Mouse (Mus musculus): Measurements from ENCODE around the gene Rnf43. TPM values are rescaled to one million over a fixed set of nuclear protein-coding genes. Genes with fewer than 3 reads are reported as not detected.

Rnf43 gene
- total RNA-seq, 1 experiment from 2014 or later: 5.8 TPM

DNA sequence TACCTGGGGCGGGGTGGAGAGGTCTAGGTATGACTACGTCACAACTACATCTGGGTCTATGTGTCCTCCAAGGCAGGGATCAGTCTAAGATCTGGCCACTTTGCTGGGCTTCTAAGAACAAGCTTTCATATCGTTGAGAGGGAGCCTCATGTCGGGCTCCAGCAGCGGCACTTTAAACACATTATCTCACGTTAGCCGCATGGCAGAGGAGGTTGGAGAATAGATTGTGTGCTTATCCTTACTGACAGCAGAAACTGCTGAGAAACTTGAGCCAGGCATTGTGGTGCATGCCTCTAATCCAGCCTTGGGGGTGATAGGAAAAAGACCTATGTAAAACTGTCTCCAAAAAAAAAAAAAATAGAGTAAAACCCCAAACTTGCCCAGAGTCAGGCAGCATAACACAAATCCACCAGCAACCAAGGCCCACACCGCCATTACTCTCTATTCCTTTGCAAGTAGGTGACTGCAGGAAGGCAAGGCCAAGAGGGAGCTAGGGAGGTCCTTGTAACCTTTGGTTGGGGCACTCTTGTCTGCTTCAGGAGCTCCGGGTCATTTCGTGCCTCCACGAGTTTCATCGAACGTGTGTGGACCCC is 67.2 kb downstream of the Rnf43 start:
- no peak for ATAC-seq (replicated peaks; ENCODE audit: insufficient number of reproducible peaks, low FRiP score, low TSS enrichment, poor library complexity, severe bottlenecking)

DNA sequence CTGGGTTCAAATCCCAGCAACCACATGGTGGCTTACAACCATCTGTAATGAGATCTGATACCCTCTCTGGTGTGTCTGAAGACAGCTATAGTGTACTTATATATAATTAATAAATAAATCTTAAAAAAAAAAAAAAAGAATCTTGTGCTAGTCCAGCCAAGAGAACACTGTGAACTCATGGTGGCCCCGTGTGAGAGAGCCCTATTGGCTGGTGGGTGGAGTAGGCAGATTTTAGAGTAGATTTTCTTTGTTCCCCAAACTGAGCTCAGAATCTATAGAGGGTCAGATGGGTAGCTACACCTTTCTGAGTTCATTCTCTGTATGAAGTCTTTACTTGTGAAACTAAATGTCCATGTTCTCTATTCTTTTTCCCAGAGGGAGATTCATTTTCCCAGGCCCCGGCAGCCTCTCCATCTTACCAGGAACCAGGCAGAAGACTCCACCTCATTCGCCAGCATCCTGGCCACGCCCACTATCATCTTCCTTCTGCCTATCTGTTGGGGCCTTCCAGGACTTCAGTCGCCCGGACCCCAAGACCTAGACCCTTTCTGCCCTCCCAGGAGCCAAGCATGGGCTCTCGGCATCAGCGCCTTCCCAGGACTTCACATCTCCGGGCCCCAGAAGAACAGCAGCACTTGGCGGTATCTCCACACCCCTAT is 68.3 kb downstream of the Rnf43 start:
- no peak for ATAC-seq (replicated peaks; ENCODE audit: insufficient number of reproducible peaks, low FRiP score, low TSS enrichment, poor library complexity, severe bottlenecking)

DNA sequence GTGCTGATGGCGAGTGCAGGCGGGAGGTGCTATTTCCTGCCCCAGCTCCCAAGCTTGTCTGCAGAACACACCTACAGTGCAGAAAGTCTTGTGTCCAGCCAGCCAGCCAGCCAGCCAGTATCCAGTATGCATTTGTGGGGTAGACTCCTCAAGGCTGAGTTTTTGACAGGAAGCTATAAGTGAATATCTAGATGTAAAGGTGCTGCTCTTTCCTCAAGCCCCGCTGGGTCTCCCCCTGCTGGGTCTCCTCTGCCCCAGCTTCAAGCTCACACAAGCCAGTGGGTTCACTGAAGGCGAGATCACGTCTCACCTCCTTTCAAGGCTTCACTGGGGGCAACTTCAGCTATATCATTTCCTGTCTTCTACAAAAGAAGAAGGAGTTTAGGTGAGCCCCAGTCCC is 71.8 kb downstream of the Rnf43 start:
- ATAC-seq (replicated peaks; ENCODE audit: insufficient number of reproducible peaks, low FRiP score, low TSS enrichment, poor library complexity, severe bottlenecking): no peak

DNA sequence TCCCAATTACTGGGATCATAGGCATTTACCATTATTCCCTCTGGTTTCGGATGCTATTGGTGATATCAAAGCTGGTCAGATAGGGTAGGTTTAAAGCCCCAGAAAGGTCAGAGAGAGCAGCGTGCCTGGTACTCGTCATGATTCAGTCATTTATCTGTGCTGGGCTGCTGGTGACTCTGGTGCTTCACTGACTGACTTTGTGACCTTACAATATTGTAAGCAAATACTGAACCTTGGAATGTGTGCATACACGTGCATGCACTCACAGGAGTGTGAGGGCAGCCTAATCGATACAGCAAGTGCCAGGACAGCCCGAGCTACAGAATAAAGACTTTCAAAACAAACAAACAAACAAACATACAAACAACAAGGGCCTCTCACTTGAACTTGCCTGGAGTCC is 73.2 kb downstream of the Rnf43 start:
- no peak for ATAC-seq (replicated peaks; ENCODE audit: insufficient number of reproducible peaks, low FRiP score, low TSS enrichment, poor library complexity, severe bottlenecking)

DNA sequence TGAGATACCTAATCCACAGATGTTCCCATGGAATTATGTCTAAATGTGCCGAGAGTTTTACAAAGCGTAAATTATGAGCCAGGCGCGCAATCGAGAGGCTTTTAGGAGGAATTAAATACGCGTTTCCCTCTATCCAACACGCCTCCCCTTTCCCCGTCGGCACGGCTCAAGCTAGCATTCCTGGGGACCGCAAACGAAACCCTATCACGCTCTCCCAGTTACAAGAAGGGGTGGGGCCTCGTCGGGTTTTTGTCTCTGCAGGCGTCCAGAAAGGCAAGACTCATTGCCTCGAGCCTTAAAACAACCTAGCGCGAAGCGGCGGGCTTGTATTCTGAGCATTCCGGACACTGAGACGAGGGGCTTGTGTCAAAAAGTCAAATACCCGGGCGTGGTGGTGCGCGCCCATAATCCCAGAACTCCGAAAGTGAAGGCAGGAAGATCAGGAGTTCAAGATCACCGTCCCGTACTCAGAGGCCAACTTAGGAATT is 74.2 kb downstream of the Rnf43 start:
- peak; percentile 4; the same call in 1 of the 2 replicates for ATAC-seq (replicated peaks; ENCODE audit: insufficient number of reproducible peaks, low FRiP score, low TSS enrichment, poor library complexity, severe bottlenecking)

DNA sequence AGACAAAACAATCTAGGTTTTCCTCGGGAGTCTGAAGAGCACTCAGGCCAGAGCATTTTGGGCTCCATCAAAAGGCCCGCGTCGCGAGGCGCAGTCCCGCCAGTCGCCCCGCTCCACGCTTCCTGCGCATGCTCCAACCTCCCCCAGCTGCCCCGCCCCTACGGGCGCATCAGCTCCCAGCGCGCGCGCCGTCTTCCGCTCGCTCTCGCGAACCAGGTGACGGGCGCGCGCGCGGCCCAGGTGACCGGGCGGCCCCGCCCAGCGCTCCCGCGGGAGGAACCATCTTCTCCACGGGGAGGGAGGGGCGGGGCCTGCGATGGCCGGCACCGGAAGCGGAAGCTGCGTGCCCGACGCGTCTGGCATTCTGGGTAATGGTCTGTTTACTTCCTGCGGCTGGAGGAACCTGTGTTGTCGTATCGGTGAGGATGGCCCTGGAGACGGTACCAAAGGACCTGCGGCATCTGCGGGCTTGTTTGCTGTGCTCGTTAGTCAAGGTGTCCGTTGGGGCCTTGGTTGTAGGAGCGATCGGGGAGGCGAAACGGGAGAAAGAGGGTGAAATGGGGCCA is 74.7 kb downstream of the Rnf43 start, which contains the start of gene Supt4a:
Gene Supt4a, plus strand, starts transcription at position 378 of the 566 bp plus-strand sequence.
- peak; percentile 88 for ATAC-seq (replicated peaks; ENCODE audit: insufficient number of reproducible peaks, low FRiP score, low TSS enrichment, poor library complexity, severe bottlenecking)

DNA sequence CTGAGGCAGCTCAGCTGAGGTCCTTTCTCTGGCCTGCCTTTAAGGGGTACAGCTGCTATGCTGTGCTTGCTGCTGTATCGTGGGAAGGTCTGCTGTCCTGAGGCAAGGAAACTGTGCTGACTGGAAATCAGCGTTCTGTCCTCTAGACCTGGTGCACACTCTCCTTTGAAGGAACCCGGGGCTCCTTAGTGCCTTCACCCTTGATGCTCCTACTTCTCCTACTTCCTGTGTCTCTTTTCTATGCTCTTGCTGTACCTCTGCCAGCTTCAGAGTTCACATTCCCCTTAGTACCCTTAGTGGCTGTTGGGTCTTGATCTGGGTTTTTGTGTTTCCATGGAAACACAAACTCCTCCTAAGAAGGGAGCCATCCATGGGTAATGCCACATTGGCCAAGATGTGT is 81.2 kb downstream of the Rnf43 start:
- ATAC-seq (replicated peaks; ENCODE audit: insufficient number of reproducible peaks, low FRiP score, low TSS enrichment, poor library complexity, severe bottlenecking): no peak

DNA sequence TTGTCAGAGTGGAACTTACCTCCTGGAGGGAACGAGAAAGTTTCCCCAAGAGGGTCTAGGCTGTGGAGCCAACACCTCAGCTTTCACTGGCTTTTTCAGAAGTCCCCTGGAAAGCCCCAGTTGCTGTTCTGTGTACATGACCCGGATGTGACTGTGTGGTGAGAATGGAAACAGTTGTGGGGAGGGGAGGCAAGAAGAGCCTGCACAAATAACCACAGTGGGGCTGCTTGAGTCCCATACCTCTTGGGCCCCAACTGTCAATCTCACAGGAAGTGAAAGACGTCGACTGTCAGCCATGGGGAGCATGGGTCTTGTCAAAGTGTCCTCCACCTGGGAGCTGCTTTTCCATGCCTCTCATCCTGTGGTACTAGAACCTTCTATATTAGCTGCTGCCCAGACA is 82.4 kb downstream of the Rnf43 start:
- no peak for ATAC-seq (replicated peaks; ENCODE audit: insufficient number of reproducible peaks, low FRiP score, low TSS enrichment, poor library complexity, severe bottlenecking)

DNA sequence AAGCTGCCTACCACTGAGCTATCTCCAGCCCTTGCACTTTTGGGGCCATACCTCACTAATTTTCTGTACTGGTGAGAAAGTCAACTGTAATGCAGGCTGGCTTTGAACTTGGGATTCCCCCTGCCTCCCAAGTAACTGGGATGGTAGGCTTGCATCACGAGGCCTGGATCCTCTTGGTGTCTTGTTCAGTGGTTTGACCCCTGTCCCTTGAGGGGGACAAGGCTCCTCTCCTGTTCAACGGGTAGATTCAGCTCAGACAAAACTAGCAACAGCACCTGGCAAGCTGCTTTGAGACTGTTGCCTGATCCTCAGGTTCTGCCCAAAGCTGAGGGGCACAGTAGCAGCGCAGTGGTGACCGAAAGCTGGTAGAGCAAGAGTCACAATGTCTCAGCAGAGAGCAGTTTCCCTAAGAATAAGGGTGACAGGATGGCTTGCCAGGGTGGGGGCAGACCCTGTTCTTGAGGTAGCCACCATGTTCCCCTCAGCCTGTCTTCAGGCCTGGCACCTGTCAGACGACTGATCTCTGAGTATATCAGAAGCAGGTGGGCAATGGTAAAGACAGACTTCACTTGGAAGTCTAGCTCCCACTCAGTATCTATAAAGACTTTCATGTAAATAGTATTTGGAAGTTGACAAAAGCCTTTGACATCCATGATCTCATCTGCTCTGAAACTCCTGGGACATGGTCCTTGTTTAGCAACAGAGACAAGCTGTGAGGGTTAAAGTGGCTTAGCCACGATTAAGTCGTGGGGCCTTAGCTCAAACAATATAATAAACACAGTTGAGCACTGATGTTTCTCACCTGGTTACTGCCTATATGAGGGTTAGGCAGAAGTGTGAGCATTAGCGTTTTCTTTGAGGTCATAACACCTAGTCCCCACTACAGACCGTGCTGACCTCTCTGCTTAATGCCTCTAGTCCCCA is 83.4 kb downstream of the Rnf43 start:
- no peak for ATAC-seq (replicated peaks; ENCODE audit: insufficient number of reproducible peaks, low FRiP score, low TSS enrichment, poor library complexity, severe bottlenecking)

DNA sequence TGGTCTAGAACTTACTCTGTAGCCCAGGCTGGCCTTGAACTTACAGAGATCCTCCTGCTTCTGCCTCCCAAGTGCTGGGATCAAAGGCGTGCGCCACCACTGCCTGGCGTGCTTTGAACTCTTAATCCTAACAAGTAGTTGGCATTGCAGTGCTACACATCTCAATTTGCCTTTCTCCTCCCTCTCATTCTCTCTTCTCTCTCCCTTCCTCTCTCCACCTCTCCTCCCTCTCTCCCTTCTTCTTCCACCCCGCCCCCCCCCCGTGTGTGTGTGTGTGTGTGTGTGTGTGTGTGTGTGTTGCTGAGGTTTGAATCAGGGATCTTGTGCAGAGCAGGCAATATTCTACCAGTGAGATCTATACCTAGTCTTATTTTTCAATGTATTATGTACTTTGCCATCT is 84.8 kb downstream of the Rnf43 start:
- ATAC-seq (replicated peaks; ENCODE audit: insufficient number of reproducible peaks, low FRiP score, low TSS enrichment, poor library complexity, severe bottlenecking): no peak

DNA sequence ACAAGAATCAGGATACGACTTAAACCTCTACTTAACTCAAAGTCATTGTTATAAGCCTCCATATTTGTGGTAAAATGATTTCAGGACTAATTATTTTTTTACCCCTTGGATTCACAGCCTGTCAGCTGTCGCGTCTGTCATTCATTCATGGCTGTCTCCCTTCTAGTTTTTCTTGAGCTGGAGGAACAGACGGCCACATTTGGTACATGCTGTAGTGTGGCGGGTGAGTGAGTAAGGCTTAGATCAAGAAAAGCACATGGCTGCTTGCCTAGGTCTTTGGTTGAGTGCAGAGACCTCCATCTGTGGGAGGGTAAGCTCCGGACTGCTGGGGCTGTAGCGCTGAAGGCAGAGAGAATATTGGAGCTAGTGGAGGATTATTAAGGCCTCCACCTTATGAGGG is 85.2 kb downstream of the Rnf43 start:
- no peak for ATAC-seq (replicated peaks; ENCODE audit: insufficient number of reproducible peaks, low FRiP score, low TSS enrichment, poor library complexity, severe bottlenecking)

DNA sequence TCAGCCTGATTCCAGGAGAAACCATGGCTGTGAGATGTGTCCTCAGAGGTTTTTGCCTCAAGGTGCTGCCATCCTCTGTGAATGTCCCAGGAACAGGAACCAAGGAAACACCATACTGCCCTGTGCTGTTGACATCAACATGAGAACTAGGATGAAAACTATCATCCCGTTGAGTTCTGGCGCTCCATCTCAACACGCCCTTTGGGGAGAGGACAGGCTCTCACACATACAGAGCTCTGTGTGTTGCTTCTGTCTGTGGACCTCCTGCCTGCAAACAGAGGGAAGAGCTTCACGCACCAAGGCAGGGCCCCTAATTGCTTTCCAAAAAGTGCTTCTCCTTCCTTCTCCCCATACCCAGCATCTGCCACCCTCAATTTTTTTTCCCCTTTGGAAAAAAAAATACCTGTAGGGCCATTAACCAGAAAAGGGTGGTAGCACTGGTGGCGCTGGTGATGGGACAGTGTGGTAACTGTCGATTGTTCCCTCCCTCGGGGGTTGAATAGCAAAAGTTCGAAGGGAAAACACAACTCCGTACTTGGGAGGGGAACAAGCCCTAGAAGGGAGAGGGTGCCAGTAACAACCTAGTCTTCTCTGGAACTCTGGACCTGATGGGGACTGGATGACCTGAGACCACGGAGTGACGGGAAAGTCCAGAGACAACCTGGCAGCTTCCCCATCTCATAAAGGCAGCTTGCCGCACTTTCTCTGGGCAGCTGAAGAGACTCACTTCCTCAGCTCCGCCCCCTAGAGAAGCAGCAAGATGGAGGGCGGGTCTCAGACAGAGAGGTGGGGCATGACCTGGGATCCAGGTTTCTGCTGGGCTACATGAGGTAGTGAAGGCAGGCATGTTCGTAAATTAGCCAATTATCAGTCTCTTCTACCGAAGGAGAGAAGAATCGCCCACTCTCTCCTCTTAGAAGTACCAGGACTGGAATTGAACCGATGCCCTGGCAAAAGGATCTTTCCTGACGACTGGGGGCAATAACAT is 85.9 kb downstream of the Rnf43 start:
- ATAC-seq (replicated peaks; ENCODE audit: insufficient number of reproducible peaks, low FRiP score, low TSS enrichment, poor library complexity, severe bottlenecking): peak; percentile 33

DNA sequence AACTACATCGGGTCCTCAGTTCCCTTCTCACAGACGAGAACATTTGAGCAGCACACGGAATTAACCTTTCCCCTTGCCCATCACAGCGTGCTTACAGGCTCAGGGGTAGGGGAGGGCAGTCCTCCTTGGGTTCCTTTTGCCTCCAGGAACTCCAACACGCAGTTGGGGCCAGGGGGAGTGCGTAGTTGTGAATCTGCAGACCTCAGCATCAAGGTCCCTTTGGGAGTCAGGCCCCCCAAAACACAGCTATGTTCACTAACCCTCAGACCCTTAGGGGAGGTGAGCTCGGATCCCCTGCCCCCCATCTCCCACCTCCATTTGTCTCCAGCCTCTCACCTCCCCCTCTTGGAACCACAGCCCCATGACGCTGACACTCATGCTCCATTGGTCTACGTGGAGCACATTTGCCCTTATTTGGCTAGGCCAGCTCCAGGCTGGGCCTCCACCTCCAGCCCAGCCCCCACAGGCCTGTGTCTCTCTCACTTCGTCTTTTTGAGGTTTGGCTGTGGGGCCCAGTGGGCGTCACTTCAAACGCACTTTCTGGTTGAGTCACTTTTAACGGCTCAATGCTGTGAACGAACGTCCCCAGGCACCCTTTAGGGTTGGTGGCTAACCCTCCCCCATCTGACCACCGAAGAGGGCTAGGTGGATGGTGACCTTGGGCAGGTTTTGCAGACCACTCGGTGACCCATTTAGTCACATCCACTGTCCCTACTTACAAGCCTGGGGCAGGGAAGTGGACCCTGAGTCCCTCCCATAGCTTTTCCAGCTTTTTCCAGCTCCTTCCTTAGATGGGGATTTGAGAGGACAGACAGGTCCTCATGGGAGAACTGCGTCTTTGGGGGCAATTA is 86.9 kb downstream of the Rnf43 start:
- ATAC-seq (replicated peaks; ENCODE audit: insufficient number of reproducible peaks, low FRiP score, low TSS enrichment, poor library complexity, severe bottlenecking): peak; percentile 64

DNA sequence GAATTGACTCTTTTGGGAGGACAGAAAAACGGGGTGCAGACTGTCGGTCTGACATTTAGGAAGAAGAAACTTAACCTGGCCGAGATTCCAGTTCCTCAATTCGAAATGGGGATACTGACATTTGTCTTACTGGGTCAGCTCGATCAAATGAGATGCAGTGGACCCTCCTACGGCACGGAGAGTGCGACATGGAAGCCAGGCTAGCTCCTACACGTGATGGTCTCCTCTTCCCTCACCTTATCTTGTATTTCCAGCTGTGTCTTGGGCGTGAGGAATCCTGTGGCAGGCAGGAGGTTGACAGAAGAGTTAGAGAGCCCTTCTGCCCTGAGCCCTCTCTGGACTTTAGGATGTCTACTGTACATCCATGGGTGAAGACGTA is 87.5 kb downstream of the Rnf43 start:
- peak; percentile 6; the same call in 1 of the 2 replicates for ATAC-seq (replicated peaks; ENCODE audit: insufficient number of reproducible peaks, low FRiP score, low TSS enrichment, poor library complexity, severe bottlenecking)

DNA sequence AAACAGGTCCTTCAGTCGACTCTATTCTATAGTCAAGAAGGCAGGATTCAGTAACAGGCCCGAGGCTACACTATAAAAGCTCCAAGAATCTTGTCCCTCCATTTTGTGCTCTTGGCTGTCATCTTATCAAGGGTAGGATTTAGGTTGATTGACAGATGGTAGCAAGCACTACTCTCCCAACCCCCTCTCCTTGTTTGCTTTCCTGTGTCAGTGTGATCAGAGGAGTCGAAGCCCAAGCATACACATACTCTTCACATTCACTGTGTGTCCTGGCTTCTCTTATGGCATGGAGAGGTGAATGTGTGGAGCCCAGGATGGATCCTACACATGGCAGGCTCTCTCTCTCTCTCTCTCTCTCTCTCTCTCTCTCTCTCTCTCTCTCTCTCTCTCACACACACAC is 88.0 kb downstream of the Rnf43 start:
- ATAC-seq (replicated peaks; ENCODE audit: insufficient number of reproducible peaks, low FRiP score, low TSS enrichment, poor library complexity, severe bottlenecking): no peak

DNA sequence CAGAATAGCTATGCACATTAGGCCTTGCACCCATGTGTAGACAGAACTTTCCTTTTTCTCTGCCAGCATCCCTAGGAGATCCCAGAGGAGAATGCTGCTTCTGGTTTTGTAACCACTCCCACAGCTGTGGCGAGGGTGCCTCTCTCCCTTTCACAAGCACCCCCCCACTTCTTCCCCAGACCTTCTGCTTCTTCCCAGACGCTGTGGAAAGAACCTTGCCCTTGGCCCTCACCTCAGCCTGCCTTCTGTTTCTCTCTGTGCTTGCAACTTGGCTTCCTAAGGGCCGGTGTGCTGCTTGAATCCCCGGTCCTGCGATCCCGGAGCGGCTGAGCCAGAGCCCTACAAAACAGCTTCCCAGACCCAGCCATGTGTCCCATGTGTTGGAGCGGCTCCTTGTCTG is 88.5 kb downstream of the Rnf43 start:
- ATAC-seq (replicated peaks; ENCODE audit: insufficient number of reproducible peaks, low FRiP score, low TSS enrichment, poor library complexity, severe bottlenecking): no peak

DNA sequence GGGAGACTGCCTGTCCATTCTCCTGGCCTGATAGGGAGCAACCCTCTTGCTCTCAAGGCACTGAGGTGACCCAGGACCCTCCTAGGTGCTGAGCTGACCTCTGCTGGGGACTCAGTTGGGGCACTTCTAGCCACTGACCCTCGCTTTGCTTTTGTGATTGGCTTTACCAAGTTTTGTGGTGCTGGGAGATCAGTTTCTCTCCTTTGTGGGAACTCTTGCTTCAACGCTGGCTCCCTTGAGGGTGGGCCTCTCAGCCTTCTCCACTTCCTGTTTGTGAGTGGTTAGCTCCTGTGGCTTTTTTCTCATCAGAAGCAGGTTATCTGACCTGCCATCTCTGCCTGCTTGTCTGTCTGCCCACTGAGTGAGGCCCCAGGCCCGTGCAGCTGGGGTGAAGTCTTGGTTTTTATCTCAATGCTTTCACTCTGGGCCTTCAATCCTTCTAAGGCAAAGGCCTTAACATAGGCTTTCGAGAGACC is 89.0 kb downstream of the Rnf43 start:
- ATAC-seq (replicated peaks; ENCODE audit: insufficient number of reproducible peaks, low FRiP score, low TSS enrichment, poor library complexity, severe bottlenecking): peak; percentile 3; the same call in 1 of the 2 replicates

Data from monocyte, adult 5-6 weeks (primary cell).